Mouse (Mus musculus) gastrocnemius, adult 18-20 months (tissue): Measurements from ENCODE around the gene Mrps35. TPM values are rescaled to one million over a fixed set of nuclear protein-coding genes. Genes with fewer than 3 reads are reported as not detected.

Source experiments
- DNase-seq: peaks from one replicate; pipeline ENCODE4 v3.0.0; 2021; ENCODE audit warnings: low spot score
- total RNA-seq, 2 experiments: library from RNA; stranded (reverse); gene quantifications; 2 replicates each; pipeline ENCODE4 v1.2.3; 2021

Gene Mrps35
- total RNA-seq, 2 experiments from 2014 or later = 41.8 to 44.5 TPM

DNA sequence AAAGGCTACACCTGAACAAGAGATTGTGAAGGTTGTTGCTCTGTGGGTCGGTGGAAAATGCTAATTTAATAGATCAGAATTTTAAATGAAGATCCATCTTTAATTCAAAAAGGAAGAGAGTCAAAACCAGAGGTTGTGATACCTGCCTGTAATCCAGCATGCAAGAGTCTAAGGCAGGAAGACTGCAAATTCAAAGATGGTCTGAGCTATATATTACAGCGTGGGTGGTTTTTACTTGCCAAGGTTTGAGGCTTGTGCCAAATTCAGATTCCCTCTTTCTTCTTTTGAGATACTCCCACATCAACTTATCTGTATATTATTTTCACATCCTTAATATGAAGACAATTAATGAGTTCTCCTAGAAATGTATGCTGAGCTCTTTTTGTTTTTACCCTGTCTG is 14.2 kb upstream of the Mrps35 start:
- DNase-seq = no peak

- DNase-seq = peak; percentile 18
These were observed 13.0 kb upstream of the Mrps35 start for GRCm38 (mm10) chr6:147029591-147029990.

GRCm38 (mm10) chr6:147030096-147030885 is 12.3 kb upstream of the Mrps35 start:
- DNase-seq = no peak

DNA sequence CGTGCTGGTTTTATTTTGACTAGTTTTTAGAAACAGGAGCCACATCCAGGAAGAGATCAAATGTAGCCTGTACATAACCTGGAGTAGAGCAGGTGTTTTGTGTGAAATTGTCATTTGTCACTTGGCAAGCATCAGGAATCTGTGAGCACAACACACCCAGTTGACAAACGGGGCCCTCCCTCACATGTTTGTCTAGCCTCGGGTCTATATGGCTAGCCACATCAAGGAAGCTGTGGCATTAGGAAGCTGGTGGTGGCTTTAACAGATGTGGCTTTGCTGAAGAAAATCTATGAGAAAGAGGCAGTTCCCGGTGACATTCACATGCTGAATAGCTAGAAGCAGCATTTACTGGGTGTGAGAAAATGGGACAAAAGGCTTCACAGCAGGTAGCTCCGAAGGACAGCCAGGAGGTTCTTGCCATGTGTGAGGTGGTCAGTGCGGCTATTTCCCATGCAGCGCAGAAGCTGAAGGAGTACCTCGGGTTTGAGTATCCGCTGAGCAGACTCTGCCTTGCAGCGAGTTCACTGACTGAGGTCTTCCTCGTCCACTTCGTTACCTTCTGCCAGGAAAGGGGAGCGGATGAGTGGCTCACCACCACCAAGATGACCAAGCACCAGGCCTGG is 10.2 kb upstream of the Mrps35 start, which contains the start of gene Rep15:
Gene Rep15 (plus strand): TSS at position 282 of the 623 bp plus-strand sequence.
- DNase-seq = no peak

- no peak for DNase-seq
These were observed 1.1 kb downstream of the Mrps35 start for GRCm38 (mm10) chr6:147043633-147044032.

DNA sequence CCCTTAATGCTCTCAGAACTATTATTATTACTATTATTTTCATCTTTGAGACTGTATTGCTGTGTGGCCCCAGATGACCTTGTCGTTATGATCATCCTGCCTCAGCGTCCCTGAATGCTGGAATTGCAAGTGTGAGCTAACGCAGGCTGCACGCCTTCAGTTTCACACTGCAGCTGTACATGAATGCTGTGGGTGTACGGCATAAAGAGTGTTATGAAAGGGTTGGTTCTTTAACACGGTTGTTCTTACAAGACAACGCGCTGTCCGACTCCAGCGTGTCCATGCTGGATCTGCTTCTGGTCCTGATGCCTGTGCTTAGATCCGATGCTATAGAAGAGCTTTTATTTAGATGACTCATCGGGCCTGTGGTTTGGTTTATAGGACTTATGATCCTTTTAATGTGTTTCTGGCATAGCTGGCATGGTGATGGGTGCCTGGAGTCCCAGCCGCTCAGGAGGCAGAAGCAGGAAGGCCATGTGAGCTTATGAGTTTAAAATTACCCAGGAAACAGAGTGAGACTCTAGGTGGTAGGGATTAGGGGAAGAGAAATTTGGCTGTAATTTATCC is 6.8 kb downstream of the Mrps35 start:
- no peak for DNase-seq

GRCm38 (mm10) chr6:147051666-147052065 is 9.1 kb downstream of the Mrps35 start:
- DNase-seq = no peak

- no peak for DNase-seq
These were observed 9.9 kb downstream of the Mrps35 start for GRCm38 (mm10) chr6:147052440-147052839.

- no peak for DNase-seq
These were observed 11.5 kb downstream of the Mrps35 start for GRCm38 (mm10) chr6:147053785-147054646.

- DNase-seq = no peak
These were observed 12.9 kb downstream of the Mrps35 start for GRCm38 (mm10) chr6:147055374-147055977.

DNA sequence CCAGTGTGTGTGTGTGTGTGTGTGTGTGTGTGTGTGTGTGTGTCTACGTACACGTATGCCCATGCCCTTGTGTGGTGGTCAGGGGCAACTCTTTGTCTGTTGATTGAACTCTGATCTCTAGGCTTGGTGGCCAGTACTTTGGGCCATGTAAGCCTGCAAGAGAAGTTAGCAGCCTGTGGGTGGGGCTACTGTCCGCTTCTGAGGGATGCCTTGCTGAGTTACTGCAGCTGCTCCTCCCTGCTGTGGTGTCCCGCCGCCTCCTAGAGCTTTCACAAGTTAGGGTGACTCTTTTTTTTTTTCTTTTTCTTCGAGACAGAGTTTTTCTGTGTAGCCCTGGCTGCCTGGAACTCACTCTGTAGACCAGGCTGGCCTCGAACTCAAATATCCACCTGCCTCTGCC is 16.8 kb downstream of the Mrps35 start:
- no peak for DNase-seq

DNA sequence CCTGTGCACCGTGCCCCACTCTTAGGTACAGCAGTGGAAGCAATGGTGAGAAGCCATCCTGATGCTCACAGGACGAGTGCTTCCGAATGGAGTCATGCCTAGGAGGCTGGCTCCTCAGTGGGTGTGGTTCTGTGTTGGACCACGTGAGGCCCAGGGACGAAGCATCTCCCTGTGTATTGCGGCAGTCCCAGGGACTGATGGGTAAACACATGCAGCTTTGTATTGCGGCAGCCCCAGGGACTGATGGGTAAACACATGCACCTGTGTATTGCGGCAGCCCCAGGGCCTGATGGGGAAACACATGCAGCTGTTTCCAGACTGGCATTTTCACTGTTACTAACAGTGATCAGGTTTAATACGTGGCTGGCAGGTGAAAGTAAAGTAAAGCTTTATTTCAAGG is 19.1 kb downstream of the Mrps35 start:
- DNase-seq = no peak

- DNase-seq = no peak
These were observed 19.5 kb downstream of the Mrps35 start for GRCm38 (mm10) chr6:147062034-147062433.

- DNase-seq = peak; percentile 44
These were observed 20.1 kb downstream of the Mrps35 start for GRCm38 (mm10) chr6:147062694-147063093.

GRCm38 (mm10) chr6:147064226-147064943 is 21.8 kb downstream of the Mrps35 start:
- DNase-seq = no peak

- DNase-seq = peak; percentile 90
These were observed 22.3 kb downstream of the Mrps35 start for GRCm38 (mm10) chr6:147064944-147065261.

DNA sequence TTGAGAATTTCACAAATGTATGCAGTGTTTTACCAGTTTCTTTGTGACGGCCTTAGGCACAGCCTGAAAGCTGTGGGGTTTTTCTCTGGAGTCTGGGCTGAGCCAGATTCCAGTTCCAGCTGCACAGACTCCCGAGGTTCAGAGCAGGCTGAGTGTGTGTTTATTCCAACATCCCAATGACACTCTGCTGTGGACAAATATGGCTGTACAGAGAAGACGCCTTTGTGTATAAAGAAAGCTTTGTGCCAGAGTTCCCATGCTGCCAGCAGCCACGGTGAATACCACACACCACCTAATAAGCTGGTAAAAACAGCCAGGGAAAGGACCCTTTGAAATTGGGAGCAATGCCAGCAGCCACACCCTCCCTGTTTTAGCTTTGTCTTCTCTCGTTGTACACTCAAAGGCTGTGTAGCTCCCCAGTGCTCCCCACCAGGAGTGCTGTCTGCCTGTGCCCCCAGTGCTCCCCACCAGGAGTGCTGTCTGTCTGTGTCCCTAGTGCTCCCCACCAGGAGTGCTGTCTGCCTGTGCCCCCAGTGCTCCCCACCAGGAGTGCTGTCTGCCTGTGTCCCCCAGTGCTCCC is 33.3 kb downstream of the Mrps35 start:
- DNase-seq = no peak

- DNase-seq = no peak
These were observed 34.3 kb downstream of the Mrps35 start for GRCm38 (mm10) chr6:147076878-147077277.

GRCm38 (mm10) chr6:147079919-147080318 is 37.4 kb downstream of the Mrps35 start:
- no peak for DNase-seq

DNA sequence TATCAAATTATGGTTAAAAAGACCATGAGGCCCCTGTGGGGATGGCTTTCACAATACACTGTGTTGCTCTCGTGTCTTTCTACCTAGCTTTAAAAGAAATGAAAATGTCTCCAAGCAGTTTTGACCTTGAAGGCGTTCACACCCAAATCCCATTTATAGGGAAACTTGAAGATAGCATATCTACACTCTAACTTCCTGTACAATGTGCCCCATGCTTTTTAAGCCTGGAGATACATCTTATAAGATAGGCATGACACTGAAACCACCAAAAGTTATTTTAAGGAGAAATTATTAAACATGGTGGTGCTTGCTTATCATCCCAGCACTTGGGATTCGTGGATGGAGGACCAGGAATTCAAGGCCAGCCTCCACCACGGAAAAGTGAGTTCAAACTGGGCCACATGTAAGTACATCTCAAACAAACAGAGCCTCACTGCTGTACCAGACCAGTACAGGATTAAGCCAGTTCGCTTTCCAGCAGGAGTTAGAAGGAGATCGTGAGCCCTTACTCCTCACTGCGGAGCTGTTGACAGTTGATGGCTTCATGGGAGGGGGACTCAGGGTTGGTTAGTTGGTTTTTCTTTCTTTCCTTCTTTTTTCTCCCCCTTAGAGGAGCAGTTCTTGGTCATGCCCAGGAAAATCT is 43.0 kb downstream of the Mrps35 start:
- DNase-seq = no peak
